Mouse (Mus musculus): Measurements from ENCODE around the gene Adgrl4. TPM values are rescaled to one million over a fixed set of nuclear protein-coding genes. Genes with fewer than 3 reads are reported as not detected.

The Adgrl4 gene
- not detected for polyA plus RNA-seq (2012; fragmentation: generic; extraction: Trizol)
- long read RNA-seq, experiment 1, full-length matches to known transcripts, result 1 of 1 reads
- long read RNA-seq, experiment 1, partial matches to known transcripts, result 0 of 1 reads
- long read RNA-seq, experiment 1, other reads (novel, unspliced or antisense), result 0 of 1 reads
- long read RNA-seq, experiment 2, full-length matches to known transcripts, result 13 of 25 reads
- long read RNA-seq, experiment 2, partial matches to known transcripts, result 4 of 25 reads
- long read RNA-seq, experiment 2, other reads (novel, unspliced or antisense), result 8 of 25 reads

GRCm38 (mm10) chr3:151437693-151438092, at the start of gene Adgrl4:
TSS of gene Adgrl4 (plus strand) at chr3:151437887.
- TF ChIP-seq CTCF (IDR thresholded peaks at IDR 0.05; ENCODE audit: control insufficient read depth, insufficient read depth, insufficient read length), result no peak
- TF ChIP-seq MYOD1 (IDR thresholded peaks at IDR 0.05; ENCODE audit: control insufficient read depth, insufficient read length, low read depth), result no peak
- TF ChIP-seq USF1 (IDR thresholded peaks at IDR 0.05; ENCODE audit: low read depth), result no peak
- no peak for TF ChIP-seq MAX (IDR thresholded peaks at IDR 0.05)
- no peak for TF ChIP-seq FOSL1 (IDR thresholded peaks at IDR 0.05; ENCODE audit: insufficient read depth, low read length, poor library complexity, severe bottlenecking)
- no peak for TF ChIP-seq MYOG (IDR thresholded peaks at IDR 0.05; ENCODE audit: control insufficient read depth, extremely low read depth, insufficient read length)
- no peak for TF ChIP-seq CEBPB (IDR thresholded peaks at IDR 0.05; ENCODE audit: low read depth)
- H3ac ChIP-seq (ENCODE audit: control insufficient read depth, insufficient read length, low read depth), result no peak within 1 kb of the TSS
- H3K4me3 ChIP-seq (ENCODE audit: insufficient read depth, poor library complexity, severe bottlenecking), result no peak within 1 kb of the TSS
- no peaks in the 10 kb centered on the region for H3K27me3 ChIP-seq (ENCODE audit: control insufficient read depth, insufficient read depth, insufficient read length)
- no peaks in the 10 kb centered on the region for H3K79me2 ChIP-seq (ENCODE audit: control insufficient read depth, insufficient read depth)
- no peaks in the 10 kb centered on the region for H3K36me3 ChIP-seq (ENCODE audit: control insufficient read depth, insufficient read depth)
- H3K79me3 ChIP-seq (ENCODE audit: low read depth), result no peaks in the 10 kb centered on the region

GRCm38 (mm10) chr3:151390912-151391311, 46.8 kb upstream of the Adgrl4 start:
- Histone ChIP-seq H3K79me3 (ENCODE audit: low read depth) (no peaks in the 10 kb centered on the region), H3K79me2 (ENCODE audit: control insufficient read depth, insufficient read depth) (no peaks in the 10 kb centered on the region), H3K36me3 (ENCODE audit: control insufficient read depth, insufficient read depth) (no peaks in the 10 kb centered on the region)

GRCm38 (mm10) chr3:151392891-151393290, 44.8 kb upstream of the Adgrl4 start:
- no peaks in the 10 kb centered on the region for H3K79me3 ChIP-seq (ENCODE audit: low read depth)
- H3K36me3 ChIP-seq (ENCODE audit: control insufficient read depth, insufficient read depth), result no peaks in the 10 kb centered on the region
- H3ac ChIP-seq (ENCODE audit: control insufficient read depth, insufficient read length, low read depth), result no peak overlapping the region
- no peaks in the 10 kb centered on the region for H3K79me2 ChIP-seq (ENCODE audit: control insufficient read depth, insufficient read depth)
- no peak overlapping the region for H3K4me3 ChIP-seq (ENCODE audit: insufficient read depth, poor library complexity, severe bottlenecking)
- no peaks in the 10 kb centered on the region for H3K27me3 ChIP-seq (ENCODE audit: control insufficient read depth, insufficient read depth, insufficient read length)
- TF ChIP-seq CEBPB (IDR thresholded peaks at IDR 0.05; ENCODE audit: low read depth) (no peak), CTCF (IDR thresholded peaks at IDR 0.05; ENCODE audit: control insufficient read depth, insufficient read depth, insufficient read length) (no peak), MYOD1 (IDR thresholded peaks at IDR 0.05; ENCODE audit: control insufficient read depth, insufficient read length, low read depth) (no peak), FOSL1 (IDR thresholded peaks at IDR 0.05; ENCODE audit: insufficient read depth, low read length, poor library complexity, severe bottlenecking) (no peak), USF1 (IDR thresholded peaks at IDR 0.05; ENCODE audit: low read depth) (no peak), MYOG (IDR thresholded peaks at IDR 0.05; ENCODE audit: control insufficient read depth, extremely low read depth, insufficient read length) (no peak), MAX (IDR thresholded peaks at IDR 0.05) (no peak)

More at GRCm38 (mm10) chr3:151390912-151391311, 46.8 kb upstream of the Adgrl4 start:
- Histone ChIP-seq H3K4me3 (ENCODE audit: insufficient read depth, poor library complexity, severe bottlenecking) (no peak overlapping the region), H3K27me3 (ENCODE audit: control insufficient read depth, insufficient read depth, insufficient read length) (no peaks in the 10 kb centered on the region), H3ac (ENCODE audit: control insufficient read depth, insufficient read length, low read depth) (no peak overlapping the region)
- TF ChIP-seq FOSL1 (IDR thresholded peaks at IDR 0.05; ENCODE audit: insufficient read depth, low read length, poor library complexity, severe bottlenecking) (no peak), USF1 (IDR thresholded peaks at IDR 0.05; ENCODE audit: low read depth) (peak; percentile 68)

GRCm38 (mm10) chr3:151393330-151393729, 44.4 kb upstream of the Adgrl4 start:
- Histone ChIP-seq H3ac (ENCODE audit: control insufficient read depth, insufficient read length, low read depth) (no peak overlapping the region), H3K4me3 (ENCODE audit: insufficient read depth, poor library complexity, severe bottlenecking) (no peak overlapping the region)

GRCm38 (mm10) chr3:151399270-151399669, 38.4 kb upstream of the Adgrl4 start:
- Histone ChIP-seq H3K36me3 (ENCODE audit: control insufficient read depth, insufficient read depth) (no peaks in the 10 kb centered on the region), H3K4me3 (ENCODE audit: insufficient read depth, poor library complexity, severe bottlenecking) (no peak overlapping the region), H3K79me3 (ENCODE audit: low read depth) (no peaks in the 10 kb centered on the region), H3K27me3 (ENCODE audit: control insufficient read depth, insufficient read depth, insufficient read length) (no peaks in the 10 kb centered on the region), H3K79me2 (ENCODE audit: control insufficient read depth, insufficient read depth) (no peaks in the 10 kb centered on the region), H3ac (ENCODE audit: control insufficient read depth, insufficient read length, low read depth) (no peak overlapping the region)
- TF ChIP-seq MYOG (IDR thresholded peaks at IDR 0.05; ENCODE audit: control insufficient read depth, extremely low read depth, insufficient read length) (no peak), CEBPB (IDR thresholded peaks at IDR 0.05; ENCODE audit: low read depth) (no peak), USF1 (IDR thresholded peaks at IDR 0.05; ENCODE audit: low read depth) (no peak), MAX (IDR thresholded peaks at IDR 0.05) (no peak), FOSL1 (IDR thresholded peaks at IDR 0.05; ENCODE audit: insufficient read depth, low read length, poor library complexity, severe bottlenecking) (no peak), CTCF (IDR thresholded peaks at IDR 0.05; ENCODE audit: control insufficient read depth, insufficient read depth, insufficient read length) (no peak), MYOD1 (IDR thresholded peaks at IDR 0.05; ENCODE audit: control insufficient read depth, insufficient read length, low read depth) (no peak)

More at GRCm38 (mm10) chr3:151393330-151393729, 44.4 kb upstream of the Adgrl4 start:
- Histone ChIP-seq H3K36me3 (ENCODE audit: control insufficient read depth, insufficient read depth) (no peaks in the 10 kb centered on the region), H3K27me3 (ENCODE audit: control insufficient read depth, insufficient read depth, insufficient read length) (no peaks in the 10 kb centered on the region), H3K79me2 (ENCODE audit: control insufficient read depth, insufficient read depth) (no peaks in the 10 kb centered on the region), H3K79me3 (ENCODE audit: low read depth) (no peaks in the 10 kb centered on the region)
- TF ChIP-seq FOSL1 (IDR thresholded peaks at IDR 0.05; ENCODE audit: insufficient read depth, low read length, poor library complexity, severe bottlenecking) (no peak), MYOD1 (IDR thresholded peaks at IDR 0.05; ENCODE audit: control insufficient read depth, insufficient read length, low read depth) (no peak), CTCF (IDR thresholded peaks at IDR 0.05; ENCODE audit: control insufficient read depth, insufficient read depth, insufficient read length) (no peak), CEBPB (IDR thresholded peaks at IDR 0.05; ENCODE audit: low read depth) (no peak), MYOG (IDR thresholded peaks at IDR 0.05; ENCODE audit: control insufficient read depth, extremely low read depth, insufficient read length) (no peak), USF1 (IDR thresholded peaks at IDR 0.05; ENCODE audit: low read depth) (no peak), MAX (IDR thresholded peaks at IDR 0.05) (no peak)
